Mouse (Mus musculus): ENCODE data around the gene Irf9. TPM values are rescaled to one million over a fixed set of nuclear protein-coding genes. Genes with fewer than 3 reads are reported as not detected.
A peak's percentile ranks its signal among the peaks of the same experiment; 100 is the strongest.

The Irf9 gene
- total and polyA plus RNA-seq, 3 experiments, result 8.5 to 14.8 TPM; not detected in 1

GRCm38 (mm10) chr14:55579511-55580496 is 23.6 kb upstream of the Irf9 start:
- Histone ChIP-seq H3K4me3 (ENCODE audit: control insufficient read depth in 1 of 2, insufficient read depth in 1 of 2, low read depth in 2 of 2, low read length in 2 of 2) (no peak overlapping the region), H3K36me3 (ENCODE audit: control insufficient read depth in 1 of 2, insufficient read depth in 2 of 2, low read length in 2 of 2) (peaks cover 0 to 16% of the 10 kb centered on the region in 2 experiments; a peak in 2 of 4 replicates), H3K27me3 (ENCODE audit: control insufficient read depth in 1 of 2, insufficient read depth in 2 of 2, low read length in 2 of 2) (no peaks in the 10 kb centered on the region), H3K9me3 (replicated peaks; ENCODE audit: insufficient read depth, low read length) (no peaks in the 10 kb centered on the region), H3K79me2 (ENCODE audit: control insufficient read depth, insufficient read depth, low read length, poor library complexity) (peaks cover 11% of the 10 kb centered on the region), H3K9ac (ENCODE audit: control insufficient read depth, low read depth, low read length, poor library complexity, severe bottlenecking) (no peak overlapping the region), H3K27ac (ENCODE audit: control insufficient read depth, low read depth, low read length) (no peak overlapping the region), H3K4me1 (ENCODE audit: control insufficient read depth in 1 of 2, insufficient read depth in 2 of 2, low read length in 2 of 2) (peaks cover 3 to 18% of the 10 kb centered on the region in 2 experiments)
- TF ChIP-seq GATA1 (IDR thresholded peaks at IDR 0.05; ENCODE audit: low read depth, low read length) (no peak), ZKSCAN1 (IDR thresholded peaks at IDR 0.05; ENCODE audit: low read depth, low read length) (peak; percentile 97)
- DNase-seq (ENCODE audit: low read depth, low spot score), result no peak

- Histone ChIP-seq H3K27ac (ENCODE audit: control insufficient read depth, low read depth, low read length) (no peak overlapping the region), H3K4me3 (ENCODE audit: control insufficient read depth in 1 of 2, insufficient read depth in 1 of 2, low read depth in 2 of 2, low read length in 2 of 2) (no peak overlapping the region)
Measured at GRCm38 (mm10) chr14:55580731-55581130, 22.6 kb upstream of the Irf9 start.

GRCm38 (mm10) chr14:55581981-55582681 is 21.2 kb upstream of the Irf9 start:
- DNase-seq (ENCODE audit: low read depth, low spot score), result peak; percentile 51
- no peaks in the 10 kb centered on the region for H3K9me3 ChIP-seq (replicated peaks; ENCODE audit: insufficient read depth, low read length)
- no peak overlapping the region for H3K27ac ChIP-seq (ENCODE audit: control insufficient read depth, low read depth, low read length)
- H3K27me3 ChIP-seq (ENCODE audit: control insufficient read depth in 1 of 2, insufficient read depth in 2 of 2, low read length in 2 of 2), result no peaks in the 10 kb centered on the region
- H3K79me2 ChIP-seq (ENCODE audit: control insufficient read depth, insufficient read depth, low read length, poor library complexity), result peaks cover 12% of the 10 kb centered on the region
- H3K4me3 ChIP-seq (ENCODE audit: control insufficient read depth in 1 of 2, insufficient read depth in 1 of 2, low read depth in 2 of 2, low read length in 2 of 2), result no peak overlapping the region
- H3K9ac ChIP-seq (ENCODE audit: control insufficient read depth, low read depth, low read length, poor library complexity, severe bottlenecking), result no peak overlapping the region
- H3K4me1 ChIP-seq (ENCODE audit: control insufficient read depth in 1 of 2, insufficient read depth in 2 of 2, low read length in 2 of 2), result peaks cover 4 to 32% of the 10 kb centered on the region in 2 experiments
- TF ChIP-seq RAD21 (IDR thresholded peaks at IDR 0.05; ENCODE audit: low read depth, low read length) (peak; percentile 11; the same call in 1 of the 2 replicates), KAT2A (conservative IDR thresholded peaks at IDR 0.05; ENCODE audit: low read depth, low read length) (no peak), SIN3A (IDR thresholded peaks at IDR 0.05; ENCODE audit: low read length) (0 out of 2 replicates have a peak, but pooled peaks have one; percentile 24), MYC (IDR thresholded peaks at IDR 0.05; ENCODE audit: low read depth, low read length) (0 out of 2 replicates have a peak, but pooled peaks have one; percentile 56), E2F4 (IDR thresholded peaks at IDR 0.05; ENCODE audit: borderline replicate concordance, low read depth, low read length) (no peak), POLR2AphosphoS2 (IDR thresholded peaks at IDR 0.05; ENCODE audit: low read length) (0 out of 2 replicates have a peak, but pooled peaks have one; percentile 1), CTCF (IDR thresholded peaks at IDR 0.05 in 2 of 3, conservative IDR thresholded peaks at IDR 0.05 in 1 of 3; ENCODE audit: control insufficient read depth in 1 of 3, insufficient read depth in 1 of 3, low read depth in 2 of 3, low read length in 3 of 3, poor library complexity in 1 of 3, severe bottlenecking in 1 of 3) (peak; percentile 56 to 74 (median 68))
- peaks cover 0 to 31% of the 10 kb centered on the region in 2 experiments; a peak in 2 of 4 replicates for H3K36me3 ChIP-seq (ENCODE audit: control insufficient read depth in 1 of 2, insufficient read depth in 2 of 2, low read length in 2 of 2)

More at GRCm38 (mm10) chr14:55580731-55581130, 22.6 kb upstream of the Irf9 start:
- H3K36me3 ChIP-seq (ENCODE audit: control insufficient read depth in 1 of 2, insufficient read depth in 2 of 2, low read length in 2 of 2), result peaks cover 0 to 21% of the 10 kb centered on the region in 2 experiments; a peak in 2 of 4 replicates
- no peak for DNase-seq (ENCODE audit: low read depth, low spot score)
- H3K9me3 ChIP-seq (replicated peaks; ENCODE audit: insufficient read depth, low read length), result no peaks in the 10 kb centered on the region
- peaks cover 3 to 22% of the 10 kb centered on the region in 2 experiments for H3K4me1 ChIP-seq (ENCODE audit: control insufficient read depth in 1 of 2, insufficient read depth in 2 of 2, low read length in 2 of 2)
- H3K9ac ChIP-seq (ENCODE audit: control insufficient read depth, low read depth, low read length, poor library complexity, severe bottlenecking), result no peak overlapping the region
- no peaks in the 10 kb centered on the region for H3K27me3 ChIP-seq (ENCODE audit: control insufficient read depth in 1 of 2, insufficient read depth in 2 of 2, low read length in 2 of 2)
- TF ChIP-seq ZNF384 (IDR thresholded peaks at IDR 0.05; ENCODE audit: low read depth, low read length) (no peak), KAT2A (conservative IDR thresholded peaks at IDR 0.05; ENCODE audit: low read depth, low read length) (no peak)
- H3K79me2 ChIP-seq (ENCODE audit: control insufficient read depth, insufficient read depth, low read length, poor library complexity), result peaks cover 12% of the 10 kb centered on the region

All from MEL (cell line).